8 mouse cellular contexts compared by ENCODE assay signal in genomic region chr12:98920194-98920991, GRCm38 (mm10). TPM values are rescaled to one million over a fixed set of nuclear protein-coding genes. Genes with fewer than 3 reads are reported as not detected.
DNase-seq lines count a peak whose midpoint lies in the region; ATAC-seq and TF ChIP-seq lines count a peak whose summit lies in the region.

Gene Ttc8, plus strand, starts transcription at chr12:98920574.

- peak; percentile 66; the same call in 1 of the 2 replicates for TF ChIP-seq POLR2A in cerebellum, adult 2 months (IDR thresholded peaks at IDR 0.05; ENCODE audit: borderline replicate concordance, insufficient read depth, low read length)
- peak; percentile 32 for TF ChIP-seq POLR2A in testis, adult 2 months (IDR thresholded peaks at IDR 0.05; ENCODE audit: control insufficient read depth, low read depth, low read length)

- WGBS in cerebellum, adult 2 months: under 1% methylated on average over 35 of the region's 35 CpGs
- WGBS in forebrain, embryonic 16.5 days: 0% methylated on average over 35 of the region's 35 CpGs
- 1% methylated on average over 35 of the region's 35 CpGs for WGBS in liver, postnatal 0 days (ENCODE audit: insufficient replicate concordance)
- WGBS in neural tube, embryonic 14.5 days: 0% methylated on average over 35 of the region's 35 CpGs

- peak within 1 kb of the TSS; percentile 70 for H3K4me2 ChIP-seq in forebrain, embryonic 16.5 days (ENCODE audit: low read length)
- peak within 1 kb of the TSS; percentile 67 for H3K4me2 ChIP-seq in liver, postnatal 0 days (ENCODE audit: low read depth, low read length)
- peak within 1 kb of the TSS; percentile 84 for H3K4me2 ChIP-seq in neural tube, embryonic 14.5 days (ENCODE audit: low read depth, low read length)

- TF ChIP-seq EP300 in liver, postnatal 0 days (IDR thresholded peaks at IDR 0.05; ENCODE audit: low read depth): peak; percentile 75

- no peaks in the 10 kb centered on the region for H3K4me1 ChIP-seq in ES-E14 (ENCODE audit: control insufficient read depth in 2 of 2, insufficient read depth in 2 of 2, low read length in 2 of 2, poor library complexity in 1 of 2)
- no peaks in the 10 kb centered on the region for H3K4me1 ChIP-seq in cerebellum, adult 2 months (ENCODE audit: control insufficient read depth, insufficient read depth, low read length)
- peaks cover 20% of the 10 kb centered on the region for H3K4me1 ChIP-seq in forebrain, embryonic 16.5 days (replicated peaks; ENCODE audit: control insufficient read depth, insufficient read depth, low read length)
- H3K4me1 ChIP-seq in liver, postnatal 0 days (ENCODE audit: insufficient read depth): peaks cover 2% of the 10 kb centered on the region; the same call in 1 of the 2 replicates
- peaks cover 8% of the 10 kb centered on the region; the same call in 1 of the 2 replicates for H3K4me1 ChIP-seq in neural tube, embryonic 14.5 days (ENCODE audit: control insufficient read depth, insufficient read depth, low read length)
- peaks cover 5% of the 10 kb centered on the region for H3K4me1 ChIP-seq in testis, adult 2 months (ENCODE audit: control insufficient read depth, insufficient read depth, low read length)

- H3K36me3 ChIP-seq in ES-E14 (ENCODE audit: control insufficient read depth, insufficient read depth, low read length, poor library complexity, severe bottlenecking): no peaks in the 10 kb centered on the region
- H3K36me3 ChIP-seq in forebrain, embryonic 16.5 days (ENCODE audit: control insufficient read depth, insufficient read depth): no peaks in the 10 kb centered on the region
- no peaks in the 10 kb centered on the region for H3K36me3 ChIP-seq in liver, postnatal 0 days (replicated peaks; ENCODE audit: insufficient read depth, low read length)
- H3K36me3 ChIP-seq in neural tube, embryonic 14.5 days (ENCODE audit: control insufficient read depth, insufficient read depth, low read length): no peaks in the 10 kb centered on the region
- H3K36me3 ChIP-seq in testis, adult 2 months (ENCODE audit: control insufficient read depth, insufficient read depth, low read length): no peaks in the 10 kb centered on the region

- H3K9me3 ChIP-seq in ES-E14 (ENCODE audit: control insufficient read depth, insufficient read depth, low read depth, low read length): no peaks in the 10 kb centered on the region
- no peaks in the 10 kb centered on the region for H3K9me3 ChIP-seq in forebrain, embryonic 16.5 days (ENCODE audit: control insufficient read depth, low read length)
- no peaks in the 10 kb centered on the region for H3K9me3 ChIP-seq in liver, postnatal 0 days (ENCODE audit: low read length)
- H3K9me3 ChIP-seq in neural tube, embryonic 14.5 days (ENCODE audit: control insufficient read depth, low read length): no peaks in the 10 kb centered on the region

- DNase-seq in ES-E14 (ENCODE audit: low read depth, low spot score): peak; percentile 83
- peak; percentile 89 to 94 for DNase-seq in cerebellum, adult 2 months
- DNase-seq in heart, postnatal 25 days (ENCODE audit: low spot score): peak; percentile 65
- DNase-seq in layer of hippocampus, adult 11-12 months (ENCODE audit: low spot score): peak; percentile 87
- peak; percentile 81 for DNase-seq in liver, postnatal 0 days

- H3K4me3 ChIP-seq in ES-E14 (ENCODE audit: insufficient read depth in 1 of 2, low read depth in 1 of 2, low read length in 2 of 2, poor library complexity in 1 of 2, severe bottlenecking in 1 of 2): peak within 1 kb of the TSS; percentile 38 to 81
- peak within 1 kb of the TSS; percentile 97 for H3K4me3 ChIP-seq in cerebellum, adult 2 months (replicated peaks; ENCODE audit: insufficient read depth, low read depth, low read length)
- H3K4me3 ChIP-seq in forebrain, embryonic 16.5 days (replicated peaks; ENCODE audit: low read length): peak within 1 kb of the TSS; percentile 58
- peak within 1 kb of the TSS; percentile 44 for H3K4me3 ChIP-seq in liver, postnatal 0 days (ENCODE audit: low read depth, low read length)
- peak within 1 kb of the TSS; percentile 78 for H3K4me3 ChIP-seq in neural tube, embryonic 14.5 days (ENCODE audit: low read depth, low read length)
- peak within 1 kb of the TSS; percentile 91 for H3K4me3 ChIP-seq in testis, adult 2 months (ENCODE audit: control insufficient read depth, low read depth, low read length)

- in situ Hi-C loops in ES-E14 (cut with MboI; ENCODE audit: low sequenced_read_pairs in 2 of 2, unreplicated experiment in 2 of 2): no loop called here

- peak; percentile 98 for ATAC-seq in forebrain, embryonic 16.5 days
- peak; percentile 98 for ATAC-seq in liver, postnatal 0 days
- ATAC-seq in neural tube, embryonic 14.5 days (ENCODE audit: low read depth): peak; percentile 97

- intact Hi-C loops in heart, postnatal 25 days (cut with DNase I): no loop called here

- no peak for TF ChIP-seq CTCF in cerebellum, adult 2 months (IDR thresholded peaks at IDR 0.05; ENCODE audit: borderline replicate concordance, insufficient read depth, low read depth, low read length)
- TF ChIP-seq CTCF in liver, postnatal 0 days (IDR thresholded peaks at IDR 0.05; ENCODE audit: low read depth): no peak
- TF ChIP-seq CTCF in testis, adult 2 months (IDR thresholded peaks at IDR 0.05; ENCODE audit: control insufficient read depth, insufficient read depth, insufficient replicate concordance, low read depth, low read length): no peak

- no peaks in the 10 kb centered on the region for H3K27me3 ChIP-seq in cerebellum, adult 2 months (ENCODE audit: control insufficient read depth, insufficient read depth, low read length)
- H3K27me3 ChIP-seq in forebrain, embryonic 16.5 days (replicated peaks; ENCODE audit: control insufficient read depth, insufficient read depth, low read length): no peaks in the 10 kb centered on the region
- H3K27me3 ChIP-seq in liver, postnatal 0 days (ENCODE audit: insufficient read depth, low read length): peaks cover 14% of the 10 kb centered on the region
- H3K27me3 ChIP-seq in neural tube, embryonic 14.5 days (ENCODE audit: control insufficient read depth, insufficient read depth, low read length): no peaks in the 10 kb centered on the region
- no peaks in the 10 kb centered on the region for H3K27me3 ChIP-seq in testis, adult 2 months (ENCODE audit: control insufficient read depth, insufficient read depth, low read length)

- no peak within 1 kb of the TSS for H3K27ac ChIP-seq in ES-E14 (ENCODE audit: insufficient read depth, low read depth, low read length, poor library complexity, severe bottlenecking)
- peak within 1 kb of the TSS; percentile 86 for H3K27ac ChIP-seq in cerebellum, adult 2 months (ENCODE audit: insufficient read depth, low read length)
- H3K27ac ChIP-seq in forebrain, embryonic 16.5 days (ENCODE audit: low read length): peak within 1 kb of the TSS; percentile 69
- no peak within 1 kb of the TSS for H3K27ac ChIP-seq in liver, postnatal 0 days (ENCODE audit: low read depth)
- peak within 1 kb of the TSS; percentile 82 for H3K27ac ChIP-seq in neural tube, embryonic 14.5 days (ENCODE audit: low read depth, low read length)
- H3K27ac ChIP-seq in testis, adult 2 months (ENCODE audit: control insufficient read depth, insufficient read depth, low read depth, low read length): peak within 1 kb of the TSS; percentile 81

- H3K9ac ChIP-seq in ES-E14 (ENCODE audit: insufficient read depth, low read depth, low read length, poor library complexity, severe bottlenecking): peak within 1 kb of the TSS; percentile 84
- H3K9ac ChIP-seq in forebrain, embryonic 16.5 days (replicated peaks; ENCODE audit: low read depth, low read length): peak within 1 kb of the TSS; percentile 79
- H3K9ac ChIP-seq in liver, postnatal 0 days (replicated peaks): peak within 1 kb of the TSS; percentile 39
- peak within 1 kb of the TSS; percentile 81 for H3K9ac ChIP-seq in neural tube, embryonic 14.5 days (replicated peaks; ENCODE audit: low read depth, low read length)

TF ChIP-seq in ES-E14, 5 proteins besides CTCF, POLR2A, EP300 and RAD21:
- TF ChIP-seq HCFC1 (IDR thresholded peaks at IDR 0.05; ENCODE audit: borderline replicate concordance, insufficient read depth, low read length) (no peak), ZNF384 (IDR thresholded peaks at IDR 0.05; ENCODE audit: low read depth, low read length) (peak; percentile 77)

RNA-seq across cellular contexts. Expression of gene Ttc8, which starts in this region (rescaled TPM):
- total RNA-seq in ES-E14 (2012; rRNA removed): 6.9 and 8.7 TPM in 2 replicates
- polyA plus RNA-seq in cerebellum, adult 2 months (2012; rRNA removed): 52.2 and 55.9 TPM in 2 replicates
- 35.4 and 39.2 TPM in 2 replicates for polyA plus RNA-seq in forebrain, embryonic 16.5 days (2015; fragmentation: Nextera tagmentation; extraction: Ambion mirVana)
- 1 to 10 TPM; 3.9 to 5.2 TPM for total RNA-seq in heart, postnatal 25 days (2021)
- polyA plus RNA-seq in liver, postnatal 0 days (2015; fragmentation: Nextera tagmentation; extraction: Ambion mirVana): 2.2 and 2.7 TPM in 2 replicates
- polyA plus RNA-seq in neural tube, embryonic 14.5 days (2014; fragmentation: Nextera tagmentation; extraction: Ambion mirVana): 35.9 and 36.0 TPM in 2 replicates
- 17.6 and 20.6 TPM in 2 replicates for polyA plus RNA-seq in testis, adult 2 months (2012; rRNA removed)

Comparison
In these comparisons a context has a peak if more than half of its experiments do, and no peak if none do; other contexts are left out.
1. H3K27ac ChIP-seq: peak in cerebellum, adult 2 months (single experiment), forebrain, embryonic 16.5 days (single experiment), neural tube, embryonic 14.5 days (single experiment) and testis, adult 2 months (single experiment); none in ES-E14 (single experiment) and liver, postnatal 0 days (single experiment).
2. H3K4me3 ChIP-seq: peak in every context shown above with its lines; median percentile 97 in cerebellum, adult 2 months; 91 in testis, adult 2 months; 78 in neural tube, embryonic 14.5 days; 60 in ES-E14; 58 in forebrain, embryonic 16.5 days; 44 in liver, postnatal 0 days.
3. Peak in every context shown above with its lines, with median percentiles within 50 percentile points of each other: DNase-seq, H3K9ac ChIP-seq, ATAC-seq and H3K4me2 ChIP-seq.